9 mouse cellular contexts compared by ENCODE assay signal in genomic region chr6:58879572-58879971, GRCm38 (mm10). TPM values are rescaled to one million over a fixed set of nuclear protein-coding genes. Genes with fewer than 3 reads are reported as not detected.
DNase-seq lines count a peak whose midpoint lies in the region; ATAC-seq and TF ChIP-seq lines count a peak whose summit lies in the region.
"Had no signal": no experiment of that assay in that cellular context is flagged by ENCODE, and none has a peak within 500 bp of the region (broad histone marks: within the 10 kb centered on the region; RNA-seq: fewer than 3 reads in every experiment).

No protein-coding gene starts in this region.

- no peak overlapping the region for H3K4me3 ChIP-seq in forebrain, embryonic 11.5 days (ENCODE audit: low read depth, low read length)
- no peak overlapping the region for H3K4me3 ChIP-seq in forebrain, embryonic 10.5 days
- no peak overlapping the region for H3K4me3 ChIP-seq in liver, adult 2 months (ENCODE audit: insufficient read depth, low read depth, low read length)
- H3K4me3 ChIP-seq in liver, postnatal 0 days (ENCODE audit: low read depth, low read length) = no peak overlapping the region
- no peak overlapping the region for H3K4me3 ChIP-seq in heart, embryonic 14.5 days (ENCODE audit: control insufficient read depth in 1 of 2, insufficient read depth in 1 of 2, low read depth in 1 of 2, low read length in 2 of 2)
- no peak overlapping the region for H3K4me3 ChIP-seq in midbrain, embryonic 13.5 days (replicated peaks)
- no peak overlapping the region for H3K4me3 ChIP-seq in forebrain, embryonic 12.5 days (replicated peaks)

- no peak for TF ChIP-seq EP300 in liver, postnatal 0 days (IDR thresholded peaks at IDR 0.05; ENCODE audit: low read depth)

- 81% methylated on average over 4 of the region's 4 CpGs for WGBS in forebrain, embryonic 11.5 days
- WGBS in forebrain, embryonic 10.5 days = 86% methylated on average over 4 of the region's 4 CpGs
- WGBS in liver, adult 2 months = 17% methylated on average over 4 of the region's 4 CpGs
- 70% methylated on average over 4 of the region's 4 CpGs for WGBS in liver, postnatal 0 days (ENCODE audit: insufficient replicate concordance)
- WGBS in heart, embryonic 14.5 days = 45% methylated on average over 4 of the region's 4 CpGs
- 71% methylated on average over 4 of the region's 4 CpGs for WGBS in midbrain, embryonic 13.5 days
- 89% methylated on average over 4 of the region's 4 CpGs for WGBS in forebrain, embryonic 12.5 days

- H3K4me2 ChIP-seq in forebrain, embryonic 11.5 days (ENCODE audit: low read depth, low read length, severe bottlenecking) = no peak overlapping the region
- no peak overlapping the region for H3K4me2 ChIP-seq in liver, postnatal 0 days (ENCODE audit: low read depth, low read length)
- no peak overlapping the region for H3K4me2 ChIP-seq in heart, embryonic 14.5 days (ENCODE audit: low read length)
- no peak overlapping the region for H3K4me2 ChIP-seq in midbrain, embryonic 13.5 days (replicated peaks)
- H3K4me2 ChIP-seq in forebrain, embryonic 12.5 days = no peak overlapping the region

- TF ChIP-seq POLR2A in liver, adult 2 months (IDR thresholded peaks at IDR 0.05; ENCODE audit: extremely low read depth, insufficient read depth, low read length) = no peak

- TF ChIP-seq CTCF in liver, adult 2 months (IDR thresholded peaks at IDR 0.05; ENCODE audit: low read depth, low read length) = no peak
- no peak for TF ChIP-seq CTCF in liver, postnatal 0 days (IDR thresholded peaks at IDR 0.05; ENCODE audit: low read depth)

- no peaks in the 10 kb centered on the region for H3K4me1 ChIP-seq in forebrain, embryonic 11.5 days (replicated peaks; ENCODE audit: control insufficient read depth, insufficient read depth, low read length)
- H3K4me1 ChIP-seq in forebrain, embryonic 10.5 days = no peaks in the 10 kb centered on the region
- peaks cover 6% of the 10 kb centered on the region for H3K4me1 ChIP-seq in liver, adult 2 months (ENCODE audit: control insufficient read depth, insufficient read depth, low read length)
- H3K4me1 ChIP-seq in liver, postnatal 0 days (ENCODE audit: insufficient read depth) = no peaks in the 10 kb centered on the region
- peaks cover 0 to 4% of the 10 kb centered on the region in 2 experiments; a peak in 1 of 4 replicates for H3K4me1 ChIP-seq in heart, embryonic 14.5 days (ENCODE audit: control insufficient read depth in 2 of 2, insufficient read depth in 2 of 2, low read length in 2 of 2)
- H3K4me1 ChIP-seq in midbrain, embryonic 13.5 days (replicated peaks) = no peaks in the 10 kb centered on the region
- no peaks in the 10 kb centered on the region for H3K4me1 ChIP-seq in forebrain, embryonic 12.5 days

- no peak for DNase-seq in forebrain, embryonic 11.5 days (ENCODE audit: low spot score)
- no peak for DNase-seq in forebrain, embryonic 10.5 days (ENCODE audit: extremely low spot score, low spot score)
- DNase-seq in liver, adult 2 months (ENCODE audit: extremely low read depth, low read depth, low spot score) = peak; percentile 81
- DNase-seq in liver, postnatal 0 days = no peak
- DNase-seq in lung, postnatal 10 days = no peak
- DNase-seq: lung, postnatal 4 days had no signal

- H3K27me3 ChIP-seq in forebrain, embryonic 11.5 days (ENCODE audit: control insufficient read depth, insufficient read depth, low read length) = no peaks in the 10 kb centered on the region
- no peaks in the 10 kb centered on the region for H3K27me3 ChIP-seq in forebrain, embryonic 10.5 days (ENCODE audit: poor library complexity, severe bottlenecking)
- H3K27me3 ChIP-seq in liver, adult 2 months (ENCODE audit: control insufficient read depth, insufficient read depth, low read length) = no peaks in the 10 kb centered on the region
- no peaks in the 10 kb centered on the region for H3K27me3 ChIP-seq in liver, postnatal 0 days (ENCODE audit: insufficient read depth, low read length)
- no peaks in the 10 kb centered on the region for H3K27me3 ChIP-seq in heart, embryonic 14.5 days (ENCODE audit: control insufficient read depth, insufficient read depth, low read length)
- H3K27me3 ChIP-seq in midbrain, embryonic 13.5 days = no peaks in the 10 kb centered on the region
- no peaks in the 10 kb centered on the region for H3K27me3 ChIP-seq in forebrain, embryonic 12.5 days

- ATAC-seq in forebrain, embryonic 11.5 days (replicated peaks; ENCODE audit: low FRiP score) = 0 out of 2 replicates have a peak, but pooled peaks have one; percentile 39
- ATAC-seq in liver, postnatal 0 days = no peak
- ATAC-seq in heart, embryonic 14.5 days (ENCODE audit: insufficient number of reproducible peaks, insufficient read depth, low FRiP score, low read depth) = peak; percentile 39; the same call in 1 of the 2 replicates
- peak; percentile 28; the same call in 1 of the 2 replicates for ATAC-seq in midbrain, embryonic 13.5 days
- ATAC-seq in forebrain, embryonic 12.5 days (ENCODE audit: low FRiP score) = no peak

- H3K27ac ChIP-seq in forebrain, embryonic 11.5 days (ENCODE audit: low read depth, low read length) = no peak overlapping the region
- no peak overlapping the region for H3K27ac ChIP-seq in forebrain, embryonic 10.5 days
- H3K27ac ChIP-seq in liver, adult 2 months (replicated peaks; ENCODE audit: insufficient read depth, low read depth, low read length) = no peak overlapping the region
- H3K27ac ChIP-seq in liver, postnatal 0 days (ENCODE audit: low read depth) = no peak overlapping the region
- H3K27ac ChIP-seq in heart, embryonic 14.5 days (replicated peaks in 1 of 2; ENCODE audit: control insufficient read depth in 1 of 2, insufficient read depth in 1 of 2, low read depth in 2 of 2, low read length in 2 of 2) = no peak overlapping the region
- H3K27ac ChIP-seq in midbrain, embryonic 13.5 days = no peak overlapping the region
- H3K27ac ChIP-seq in forebrain, embryonic 12.5 days = no peak overlapping the region

- no peaks in the 10 kb centered on the region for H3K9me3 ChIP-seq in forebrain, embryonic 11.5 days (ENCODE audit: control insufficient read depth, low read length)
- no peaks in the 10 kb centered on the region for H3K9me3 ChIP-seq in forebrain, embryonic 10.5 days
- H3K9me3 ChIP-seq in liver, postnatal 0 days (ENCODE audit: low read length) = no peaks in the 10 kb centered on the region
- no peaks in the 10 kb centered on the region for H3K9me3 ChIP-seq in heart, embryonic 14.5 days (ENCODE audit: control insufficient read depth, low read length)
- H3K9me3 ChIP-seq in midbrain, embryonic 13.5 days = no peaks in the 10 kb centered on the region
- H3K9me3 ChIP-seq in forebrain, embryonic 12.5 days = no peaks in the 10 kb centered on the region

- H3K9ac ChIP-seq in forebrain, embryonic 11.5 days (ENCODE audit: low read length) = no peak overlapping the region
- no peak overlapping the region for H3K9ac ChIP-seq in liver, adult 2 months (ENCODE audit: low read depth, low read length)
- H3K9ac ChIP-seq in liver, postnatal 0 days (replicated peaks) = no peak overlapping the region
- no peak overlapping the region for H3K9ac ChIP-seq in heart, embryonic 14.5 days (ENCODE audit: low read length)
- no peak overlapping the region for H3K9ac ChIP-seq in midbrain, embryonic 13.5 days (replicated peaks)
- no peak overlapping the region for H3K9ac ChIP-seq in forebrain, embryonic 12.5 days

- no peaks in the 10 kb centered on the region for H3K79me2 ChIP-seq in liver, adult 2 months (ENCODE audit: control insufficient read depth, insufficient read depth, low read length)

- no peaks in the 10 kb centered on the region for H3K36me3 ChIP-seq in forebrain, embryonic 11.5 days (ENCODE audit: control insufficient read depth, insufficient read depth, low read length)
- H3K36me3 ChIP-seq in forebrain, embryonic 10.5 days (replicated peaks) = peaks cover 14% of the 10 kb centered on the region
- peaks cover 11% of the 10 kb centered on the region; the same call in 1 of the 2 replicates for H3K36me3 ChIP-seq in liver, adult 2 months (ENCODE audit: control insufficient read depth, insufficient read depth, low read length)
- peaks cover 4% of the 10 kb centered on the region; the same call in 1 of the 2 replicates for H3K36me3 ChIP-seq in liver, postnatal 0 days (replicated peaks; ENCODE audit: insufficient read depth, low read length)
- H3K36me3 ChIP-seq in heart, embryonic 14.5 days (ENCODE audit: control insufficient read depth, insufficient read depth, low read length) = peaks cover 79% of the 10 kb centered on the region
- H3K36me3 ChIP-seq in midbrain, embryonic 13.5 days = peaks cover 24% of the 10 kb centered on the region; the same call in 1 of the 2 replicates
- H3K36me3 ChIP-seq in forebrain, embryonic 12.5 days (replicated peaks) = peaks cover 13% of the 10 kb centered on the region

RNA-seq across cellular contexts. Expression of gene Nap1l5, which starts 27.3 kb away (rescaled TPM):
- 19.0 and 19.5 TPM in 2 replicates for polyA plus RNA-seq in forebrain, embryonic 11.5 days (2014; fragmentation: Nextera tagmentation; extraction: Ambion mirVana)
- 4.3 and 4.8 TPM in 2 replicates for polyA plus RNA-seq in forebrain, embryonic 10.5 days (2016; fragmentation: Nextera tagmentation; extraction: Ambion mirVana)
- 0.09 and 0.81 TPM in 2 replicates for total RNA-seq in liver, adult 2 months (2014; rRNA removed)
- polyA plus RNA-seq in liver, adult 2 months (2012; rRNA removed) = 0.09 TPM in 1 of 2 replicates, not detected in the other
- 0.19 and 0.22 TPM in 2 replicates for polyA plus RNA-seq in liver, postnatal 0 days (2015; fragmentation: Nextera tagmentation; extraction: Ambion mirVana)
- 0.98 and 1.7 TPM in 2 replicates for polyA plus RNA-seq in heart, embryonic 14.5 days (2014; fragmentation: Nextera tagmentation; extraction: Ambion mirVana)
- polyA plus RNA-seq in midbrain, embryonic 13.5 days (2015; fragmentation: Nextera tagmentation; extraction: Ambion mirVana) = 135 and 148 TPM in 2 replicates
- polyA plus RNA-seq in forebrain, embryonic 12.5 days (2016; fragmentation: Nextera tagmentation; extraction: Ambion mirVana) = 42.1 and 44.8 TPM in 2 replicates

RNA-seq across cellular contexts. Expression of gene Herc3, which starts 48.3 kb away (rescaled TPM):
- 11.1 and 13.5 TPM in 2 replicates for polyA plus RNA-seq in forebrain, embryonic 11.5 days (2014; fragmentation: Nextera tagmentation; extraction: Ambion mirVana)
- polyA plus RNA-seq in forebrain, embryonic 10.5 days (2016; fragmentation: Nextera tagmentation; extraction: Ambion mirVana) = 7.0 and 7.5 TPM in 2 replicates
- 7.9 and 10.3 TPM in 2 replicates for total RNA-seq in liver, adult 2 months (2014; rRNA removed)
- polyA plus RNA-seq in liver, adult 2 months (2012; rRNA removed) = 2.4 and 3.5 TPM in 2 replicates
- 2.5 and 2.7 TPM in 2 replicates for polyA plus RNA-seq in liver, postnatal 0 days (2015; fragmentation: Nextera tagmentation; extraction: Ambion mirVana)
- 58.2 and 65.8 TPM in 2 replicates for polyA plus RNA-seq in heart, embryonic 14.5 days (2014; fragmentation: Nextera tagmentation; extraction: Ambion mirVana)
- 17.2 and 19.3 TPM in 2 replicates for polyA plus RNA-seq in midbrain, embryonic 13.5 days (2015; fragmentation: Nextera tagmentation; extraction: Ambion mirVana)
- polyA plus RNA-seq in forebrain, embryonic 12.5 days (2016; fragmentation: Nextera tagmentation; extraction: Ambion mirVana) = 15.8 and 15.9 TPM in 2 replicates

Comparison
In these comparisons a context has a peak if more than half of its experiments do, and no peak if none do; other contexts are left out.
1. ATAC-seq: peak in forebrain, embryonic 11.5 days (single experiment), heart, embryonic 14.5 days (single experiment) and midbrain, embryonic 13.5 days (single experiment); none in liver, postnatal 0 days (single experiment) and forebrain, embryonic 12.5 days (single experiment).